Mouse (Mus musculus) midbrain, embryonic 11.5 days (tissue): ENCODE measurements at regions not wholly inside any gene's neighbourhood (a gene's known extent, or its start where the extent isn't known, plus 50 kb on each side); places are given as distances from the start of the nearest gene placed in this dataset.

Experiments
- ATAC-seq: fragments of 200-750 bp; cut with Nextera tagmentation; 2 replicates; pipeline ENCODE4 v1.8.0; 2017; ENCODE audit warnings: moderate TSS enrichment, moderate library complexity; ENCODE audit not compliant: low FRiP score
- DNase-seq: peaks from one replicate; pipeline ENCODE4 v3.0.0; 2015; ENCODE audit warnings: low spot score; ENCODE audit errors: missing footprints
- H3K27ac ChIP-seq: fragments of 300-500 bp; sonication (generic); 2 replicates; pipeline ENCODE4 v1.5.1; 2014; ENCODE audit warnings: low read depth, low read length
- H3K27me3 ChIP-seq: fragments of 300-500 bp; sonication (generic); 2 replicates; pipeline ENCODE4 v1.6.1; 2014; ENCODE audit warnings: mild to moderate bottlenecking, low read length, moderate library complexity, mixed read lengths; ENCODE audit not compliant: control insufficient read depth, insufficient read depth
- H3K36me3 ChIP-seq: fragments of 300-500 bp; sonication (generic); 2 replicates; pipeline ENCODE4 v1.6.1; 2014; ENCODE audit warnings: mild to moderate bottlenecking, low read length, moderate library complexity, mixed read lengths; ENCODE audit not compliant: control insufficient read depth, insufficient read depth
- H3K4me1 ChIP-seq: fragments of 300-500 bp; sonication (generic); 2 replicates; pipeline ENCODE4 v1.6.1; 2014; ENCODE audit warnings: low read length; ENCODE audit not compliant: control insufficient read depth, insufficient read depth
- H3K4me2 ChIP-seq: fragments of 300-500 bp; sonication (generic); 2 replicates; pipeline ENCODE4 v1.6.1; 2014; ENCODE audit warnings: mild to moderate bottlenecking, moderate library complexity
- H3K4me3 ChIP-seq: fragments of 300-500 bp; sonication (generic); 2 replicates; pipeline ENCODE4 v1.5.1; 2014; ENCODE audit warnings: low read depth, low read length
- H3K9ac ChIP-seq: fragments of 300-500 bp; sonication (generic); 2 replicates; pipeline ENCODE4 v1.6.1; 2014; ENCODE audit warnings: low read length
- H3K9me3 ChIP-seq: fragments of 300-500 bp; sonication (generic); 2 replicates; pipeline ENCODE4 v1.6.1; 2016; ENCODE audit warnings: low read length; ENCODE audit not compliant: control insufficient read depth
- WGBS: fragments of 180-500 bp; shearing (Covaris S2); extraction: QIAGEN DNeasy Blood & Tissue Kit; methylation state at CpG from one replicate; pipeline ENCODE4 v1.1.7; 2014; 5-methylcytosine and 5-hydroxymethylcytosine counted together

DNA sequence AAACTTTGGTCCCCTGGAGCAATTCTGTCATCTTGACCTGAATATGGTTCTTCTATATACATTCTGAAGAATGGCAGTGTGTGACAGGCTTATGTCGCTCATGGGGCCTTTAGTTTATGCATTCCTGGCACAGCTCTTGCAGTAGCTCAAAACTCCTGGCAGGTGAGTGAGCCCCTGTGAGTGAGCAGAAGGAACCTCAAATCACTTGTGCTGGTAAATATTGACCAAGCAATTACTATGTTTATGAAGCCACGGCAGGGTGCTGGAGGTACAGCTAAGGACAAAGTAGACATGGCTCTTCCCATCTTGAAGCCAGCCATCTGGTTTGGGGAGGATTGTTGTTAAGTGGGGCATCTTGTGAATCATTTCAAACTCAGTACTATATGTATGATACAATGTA is 79.1 kb upstream of the Klf9 start:
- no peak for ATAC-seq
- WGBS: 77% methylated on average over 2 of the region's 2 CpGs
- no peak overlapping the region for H3K27ac ChIP-seq
- H3K9me3 ChIP-seq: no peaks in the 10 kb centered on the region
- no peak overlapping the region for H3K9ac ChIP-seq
- no peak for DNase-seq
- no peak overlapping the region for H3K4me3 ChIP-seq
- H3K4me1 ChIP-seq: peaks cover 11% of the 10 kb centered on the region; the same call in 1 of the 2 replicates
- no peaks in the 10 kb centered on the region for H3K36me3 ChIP-seq
- H3K4me2 ChIP-seq: no peak overlapping the region
- H3K27me3 ChIP-seq: no peaks in the 10 kb centered on the region

DNA sequence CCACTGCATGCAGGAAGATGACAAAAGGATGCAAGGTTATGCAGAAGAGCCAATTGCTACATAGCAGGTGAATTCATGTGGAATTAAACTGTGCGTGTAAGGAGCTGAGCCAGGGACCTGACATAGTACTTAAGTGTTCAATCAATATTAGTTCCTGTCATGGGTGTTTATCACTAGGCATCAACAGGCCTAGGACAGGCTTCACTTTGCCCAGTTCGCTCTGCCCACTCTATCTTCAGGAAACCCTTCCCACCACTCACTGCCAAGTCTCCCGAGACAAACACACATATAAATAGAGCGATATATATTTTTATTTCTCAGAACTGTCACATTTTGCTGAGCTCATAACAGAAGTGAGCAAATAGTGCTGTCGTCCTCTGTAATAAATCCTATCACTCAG is 78.2 kb upstream of the Klf9 start:
- Histone ChIP-seq H3K27me3 (no peaks in the 10 kb centered on the region), H3K4me2 (no peak overlapping the region), H3K9ac (no peak overlapping the region), H3K27ac (no peak overlapping the region), H3K4me3 (no peak overlapping the region), H3K4me1 (peaks cover 6% of the 10 kb centered on the region; the same call in 1 of the 2 replicates), H3K36me3 (no peaks in the 10 kb centered on the region), H3K9me3 (no peaks in the 10 kb centered on the region)
- DNase-seq (no peak), ATAC-seq (no peak)
- WGBS: 88% methylated on average over 5 of the region's 5 CpGs

DNA sequence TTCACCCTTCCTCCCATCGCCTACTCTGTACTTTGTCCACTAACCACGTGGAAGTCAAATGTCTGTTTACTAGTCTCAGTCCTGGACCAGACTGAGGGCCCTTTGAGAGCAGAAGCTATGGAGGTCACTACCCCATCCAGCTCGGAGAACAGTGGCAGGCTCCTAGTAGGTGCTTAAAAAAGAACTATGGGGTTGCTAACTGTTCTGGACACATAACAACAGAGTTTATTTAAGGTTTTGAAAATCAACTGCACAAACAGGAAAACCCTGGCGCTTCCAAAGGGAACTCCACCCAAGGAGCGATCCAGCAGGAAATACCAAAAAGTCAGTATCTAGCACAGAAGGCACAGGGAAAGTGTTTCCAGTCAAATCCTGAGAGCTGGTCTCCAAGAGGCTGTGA is 75.5 kb upstream of the Klf9 start:
- whole genome bisulfite sequencing: 81% methylated on average over 5 of the region's 5 CpGs
- H3K9me3 ChIP-seq: no peaks in the 10 kb centered on the region
- H3K27me3 ChIP-seq: no peaks in the 10 kb centered on the region
- H3K4me1 ChIP-seq: no peaks in the 10 kb centered on the region
- ATAC-seq: no peak
- H3K9ac ChIP-seq: no peak overlapping the region
- H3K4me2 ChIP-seq: no peak overlapping the region
- no peak for DNase-seq
- no peaks in the 10 kb centered on the region for H3K36me3 ChIP-seq
- H3K4me3 ChIP-seq: no peak overlapping the region
- no peak overlapping the region for H3K27ac ChIP-seq

DNA sequence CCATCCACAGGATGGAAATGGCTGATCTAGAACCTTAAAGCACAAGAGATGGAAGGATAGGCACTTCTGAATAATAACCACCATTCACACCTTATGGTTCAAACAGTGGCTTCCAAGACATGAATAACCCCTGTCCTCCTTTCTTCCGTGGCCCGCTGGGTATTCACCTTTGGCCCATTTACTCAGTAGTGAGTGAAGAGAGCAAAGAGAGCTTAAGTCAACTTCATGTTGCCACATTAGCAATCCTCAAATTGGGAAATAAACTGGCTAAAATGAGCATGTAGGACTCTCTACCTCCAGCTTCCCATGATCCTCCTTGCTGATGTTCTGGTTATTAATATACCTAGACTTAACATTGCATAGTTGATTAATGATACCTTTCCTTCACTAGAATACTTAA is 74.3 kb upstream of the Klf9 start:
- H3K36me3 ChIP-seq: no peaks in the 10 kb centered on the region
- no peaks in the 10 kb centered on the region for H3K27me3 ChIP-seq
- no peak for ATAC-seq
- no peak overlapping the region for H3K9ac ChIP-seq
- H3K4me3 ChIP-seq: no peak overlapping the region
- H3K27ac ChIP-seq: no peak overlapping the region
- no peak overlapping the region for H3K4me2 ChIP-seq
- no peaks in the 10 kb centered on the region for H3K9me3 ChIP-seq
- DNase-seq: no peak
- WGBS: 98% methylated on average over 2 of the region's 2 CpGs
- H3K4me1 ChIP-seq: no peaks in the 10 kb centered on the region

DNA sequence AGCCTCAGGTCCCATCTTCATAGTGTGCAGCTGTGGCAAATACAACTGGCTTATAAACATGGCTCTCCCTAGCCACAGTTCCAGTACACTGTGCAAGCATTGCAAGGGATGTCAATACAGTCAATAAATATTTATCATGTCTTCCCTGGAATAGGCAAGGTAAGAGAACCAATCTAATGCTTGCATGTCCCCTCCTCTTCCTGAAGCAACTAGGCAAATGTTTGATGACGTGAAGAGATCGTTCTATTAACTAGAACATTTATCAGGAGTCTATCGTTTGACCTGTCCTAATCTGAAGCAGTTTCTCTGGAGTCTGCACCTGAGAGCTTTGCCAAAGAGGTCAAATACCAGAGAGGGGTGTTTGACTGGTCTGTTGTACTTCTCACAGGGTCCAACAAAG is 72.4 kb upstream of the Klf9 start:
- H3K27ac ChIP-seq: no peak overlapping the region
- H3K9ac ChIP-seq: no peak overlapping the region
- H3K4me3 ChIP-seq: no peak overlapping the region
- H3K36me3 ChIP-seq: no peaks in the 10 kb centered on the region
- H3K4me2 ChIP-seq: no peak overlapping the region
- no peak for ATAC-seq
- WGBS: 83% methylated on average over 3 of the region's 3 CpGs
- no peaks in the 10 kb centered on the region for H3K4me1 ChIP-seq
- DNase-seq: no peak
- no peaks in the 10 kb centered on the region for H3K27me3 ChIP-seq
- H3K9me3 ChIP-seq: no peaks in the 10 kb centered on the region

DNA sequence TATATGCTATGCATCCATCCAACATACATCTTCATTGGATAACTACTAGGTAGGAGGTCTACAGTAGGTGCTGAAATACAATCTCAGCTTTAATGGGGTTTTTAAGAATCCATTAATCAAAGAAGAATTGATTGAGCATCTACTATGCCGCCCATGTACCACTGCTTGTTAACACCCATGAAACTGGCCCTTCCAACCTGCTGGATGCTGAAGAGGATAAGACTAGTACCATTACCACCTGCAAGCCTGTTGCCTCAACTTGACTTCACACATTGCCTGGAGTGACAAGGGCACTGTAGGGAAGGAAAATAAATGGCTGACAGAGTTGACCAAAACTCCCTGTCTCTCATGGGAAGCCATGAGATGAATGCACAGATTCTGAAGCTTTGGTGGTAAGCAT is 71.4 kb upstream of the Klf9 start:
- no peak overlapping the region for H3K9ac ChIP-seq
- DNase-seq (no peak), ATAC-seq (no peak)
- H3K27ac ChIP-seq: no peak overlapping the region
- no peak overlapping the region for H3K4me2 ChIP-seq
- no peaks in the 10 kb centered on the region for H3K36me3 ChIP-seq
- H3K27me3 ChIP-seq: no peaks in the 10 kb centered on the region
- H3K4me1 ChIP-seq: no peaks in the 10 kb centered on the region
- WGBS: 90% methylated on average over 1 of the region's 1 CpGs
- H3K9me3 ChIP-seq: no peaks in the 10 kb centered on the region
- no peak overlapping the region for H3K4me3 ChIP-seq

DNA sequence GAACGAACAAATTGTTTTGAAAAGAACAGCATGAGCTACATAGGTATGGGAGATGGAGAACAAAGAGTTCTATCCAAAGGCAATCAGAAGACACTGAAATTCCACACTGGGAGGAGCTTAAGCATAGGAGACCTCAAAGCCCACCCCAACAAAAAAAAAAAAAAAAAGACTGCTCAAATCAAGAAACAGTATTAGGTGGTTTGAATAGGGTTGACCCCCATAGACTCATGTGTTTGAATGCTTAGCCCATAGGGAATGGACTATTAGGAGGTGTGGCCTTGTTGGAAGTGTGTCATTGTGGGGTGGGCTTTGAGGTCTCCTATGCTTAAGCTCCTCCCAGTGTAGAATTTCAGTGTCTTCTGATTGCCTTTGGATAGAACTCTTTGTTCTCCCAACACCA is 70.0 kb upstream of the Klf9 start:
- 78% methylated on average over 1 of the region's 1 CpGs for WGBS
- Histone ChIP-seq H3K4me3 (no peak overlapping the region), H3K4me2 (no peak overlapping the region), H3K36me3 (no peaks in the 10 kb centered on the region), H3K4me1 (no peaks in the 10 kb centered on the region), H3K9ac (no peak overlapping the region), H3K9me3 (no peaks in the 10 kb centered on the region), H3K27ac (no peak overlapping the region), H3K27me3 (no peaks in the 10 kb centered on the region)
- ATAC-seq (no peak), DNase-seq (no peak)

DNA sequence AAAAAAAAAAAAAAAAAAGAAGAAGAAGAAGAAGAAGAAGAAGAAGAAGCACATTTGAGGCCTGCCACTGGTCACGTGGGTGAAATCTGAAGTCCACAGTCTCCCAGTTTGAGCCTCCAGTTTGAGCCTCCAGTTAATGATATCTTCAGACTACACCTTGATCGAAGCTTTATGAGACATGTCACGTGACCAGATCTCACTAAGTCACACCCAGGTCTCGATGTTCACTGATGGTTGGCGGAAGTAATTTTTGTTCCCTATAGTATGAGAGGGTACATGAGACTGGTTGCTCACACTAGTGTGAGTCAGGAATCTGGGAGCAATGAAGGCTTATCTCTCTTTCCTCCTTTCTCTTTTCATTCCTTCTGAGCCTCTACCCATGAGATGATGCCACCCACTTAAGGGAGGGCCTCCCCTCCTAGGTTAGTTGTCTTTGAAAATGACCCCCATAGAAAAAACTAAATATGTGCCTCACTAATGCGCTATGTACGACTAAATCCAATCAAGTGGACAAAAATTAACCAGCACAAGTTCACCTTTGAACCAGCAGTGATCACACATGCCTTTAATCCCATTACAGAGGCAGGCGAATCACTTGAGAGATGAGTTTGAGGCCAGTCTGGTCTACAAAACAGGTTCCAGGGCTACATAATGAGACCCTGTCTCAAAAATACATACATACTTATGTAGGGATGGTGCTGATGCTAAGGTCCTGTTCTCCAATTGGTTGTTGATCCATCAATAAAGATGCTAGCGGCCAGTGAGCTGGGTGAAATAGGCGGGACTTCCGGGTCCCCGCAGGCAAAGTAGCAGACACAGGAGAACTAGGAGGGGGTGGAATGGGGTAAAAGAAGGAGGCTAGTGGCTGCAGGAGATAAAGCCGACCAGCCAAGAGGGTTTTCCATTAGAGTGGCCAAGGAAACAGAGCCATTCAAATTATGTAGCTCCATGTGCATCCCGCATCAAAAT is 66.1 kb upstream of the Klf9 start:
- DNase-seq: no peak
- no peak for ATAC-seq
- Histone ChIP-seq H3K4me2 (no peak overlapping the region), H3K9me3 (no peaks in the 10 kb centered on the region), H3K9ac (no peak overlapping the region), H3K4me3 (no peak overlapping the region), H3K36me3 (no peaks in the 10 kb centered on the region), H3K27me3 (no peaks in the 10 kb centered on the region), H3K27ac (no peak overlapping the region), H3K4me1 (no peaks in the 10 kb centered on the region)
- 80% methylated on average over 14 of the region's 14 CpGs for WGBS

DNA sequence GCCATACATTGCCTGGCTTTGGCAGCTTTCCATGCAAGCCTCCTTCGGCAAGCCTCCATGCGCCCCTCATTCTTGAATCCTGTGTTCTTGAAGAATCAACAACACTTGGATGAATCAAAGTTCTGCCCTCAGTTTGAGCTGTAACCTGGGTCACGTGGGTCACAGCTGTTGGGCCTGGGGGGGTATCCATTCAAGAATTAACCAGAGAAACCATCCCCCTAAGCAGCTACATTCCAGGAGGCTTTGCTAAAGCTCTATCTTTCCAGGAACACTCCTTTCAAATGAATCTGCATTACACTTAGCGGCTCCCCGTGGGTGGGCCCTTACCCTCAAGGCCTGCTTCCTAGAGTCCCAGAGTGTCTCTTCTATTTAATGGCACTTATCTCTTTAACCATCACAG is 65.2 kb upstream of the Klf9 start:
- Histone ChIP-seq H3K4me1 (no peaks in the 10 kb centered on the region), H3K4me2 (no peak overlapping the region), H3K4me3 (no peak overlapping the region), H3K36me3 (no peaks in the 10 kb centered on the region), H3K9ac (no peak overlapping the region), H3K27me3 (no peaks in the 10 kb centered on the region), H3K9me3 (no peaks in the 10 kb centered on the region), H3K27ac (no peak overlapping the region)
- DNase-seq (no peak), ATAC-seq (no peak)
- WGBS: 42% methylated on average over 5 of the region's 5 CpGs
